Mouse (Mus musculus): ENCODE measurements around the gene Utp14b. TPM values are rescaled to one million over a fixed set of nuclear protein-coding genes. Genes with fewer than 3 reads are reported as not detected.

Utp14b gene
- total RNA-seq (2023): 10 to 100 TPM; 10.4 to 10.8 TPM

GRCm38 (mm10) chr1:78657671-78658440, at the start of gene Utp14b, which contains the start of gene Acsl3:
TSS of gene Utp14b (plus strand) at chr1:78658038.
TSS of gene Acsl3 (plus strand) at chr1:78657825.

Other genes starting within 250 kb of the Utp14b start
- 10 to 100 TPM; 30.3 to 32.0 TPM for gene Farsb, start 169.1 kb upstream of the Utp14b start, total RNA-seq (2023)
- gene Mogat1, start 147.0 kb upstream of the Utp14b start, total RNA-seq (2023): not detected
- gene BC035947, start 145.9 kb upstream of the Utp14b start, total RNA-seq (2023): not detected
- 10 to 100 TPM in 1 of 2 experiments, 1 to 10 TPM in 1; 9.7 to 10.3 TPM for gene Acsl3, start 213 bp upstream of the Utp14b start, total RNA-seq (2023)
- gene Kcne4, start 158.7 kb downstream of the Utp14b start, total RNA-seq (2023): not detected

Data from monocyte, adult 59 days (primary cell).